Mouse (Mus musculus): Measurements from ENCODE around the gene Xrcc1. TPM values are rescaled to one million over a fixed set of nuclear protein-coding genes. Genes with fewer than 3 reads are reported as not detected.

Gene Xrcc1
- 61.5 and 63.0 TPM in 2 replicates for polyA plus RNA-seq (2016; fragmentation: Nextera tagmentation; extraction: Ambion mirVana)

- Histone ChIP-seq H3K27ac (peak within 1 kb of the TSS; percentile 71), H3K4me3 (peak within 1 kb of the TSS; percentile 80), H3K9me3 (replicated peaks) (no peaks in the 10 kb centered on the region), H3K36me3 (peaks cover 28% of the 10 kb centered on the region), H3K9ac (peak within 1 kb of the TSS; percentile 89), H3K4me1 (peaks cover 20% of the 10 kb centered on the region), H3K27me3 (replicated peaks) (no peaks in the 10 kb centered on the region), H3K4me2 (peak within 1 kb of the TSS; percentile 85)
- no peak for ATAC-seq
- 39% methylated on average over 13 of the region's 13 CpGs for WGBS (ENCODE audit: insufficient replicate concordance)
These were observed at the start of gene Xrcc1, which contains the start of gene Pinlyp for GRCm38 (mm10) chr7:24546068-24546614. Gene Xrcc1 (plus strand): TSS chr7:24546289. Gene Pinlyp (minus strand): TSS chr7:24546118.

DNA sequence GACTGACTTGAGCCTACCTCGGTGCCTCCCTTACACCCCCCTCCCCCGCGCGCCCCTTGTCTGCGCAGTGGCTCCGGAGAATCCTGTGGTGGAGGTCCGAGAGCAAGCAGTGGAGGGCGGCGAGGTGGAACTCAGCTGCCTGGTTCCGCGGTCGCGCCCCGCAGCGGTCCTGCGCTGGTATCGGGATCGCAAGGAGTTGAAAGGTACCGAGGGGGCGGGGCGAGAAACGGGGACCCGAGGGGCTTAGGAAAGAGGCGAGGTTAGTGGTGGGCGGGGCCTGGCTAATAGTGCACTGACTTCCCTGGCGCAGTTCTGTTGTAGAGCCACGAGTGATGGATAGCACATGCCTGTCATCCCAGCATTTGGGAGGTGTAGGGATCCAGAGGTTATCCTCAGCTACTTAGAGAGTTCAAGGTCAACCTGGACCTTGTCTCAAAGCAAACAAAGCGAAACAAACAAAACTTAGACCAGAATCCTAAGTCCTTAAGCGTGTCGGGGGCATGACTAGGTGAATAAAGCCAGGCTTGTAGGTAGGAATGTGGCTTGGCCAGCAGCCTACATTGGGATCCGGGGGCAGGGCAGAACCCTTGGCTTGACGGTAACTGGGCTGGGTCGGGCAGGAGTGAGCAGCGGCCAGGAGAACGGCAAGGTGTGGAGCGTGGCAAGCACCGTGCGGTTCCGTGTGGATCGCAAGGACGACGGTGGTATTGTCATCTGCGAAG is 46.1 kb upstream of the Xrcc1 start:
- peaks cover 86% of the 10 kb centered on the region for H3K27me3 ChIP-seq (replicated peaks)
- no peaks in the 10 kb centered on the region for H3K36me3 ChIP-seq
- 9% methylated on average over 43 of the region's 43 CpGs for WGBS (ENCODE audit: insufficient replicate concordance)
- no peak for ATAC-seq
- no peak overlapping the region for H3K27ac ChIP-seq
- peaks cover 21% of the 10 kb centered on the region for H3K4me1 ChIP-seq
- peaks cover 7% of the 10 kb centered on the region; the same call in 1 of the 2 replicates for H3K9me3 ChIP-seq (replicated peaks)
- peak overlapping the region; percentile 18; the same call in 1 of the 2 replicates for H3K4me3 ChIP-seq
- H3K4me2 ChIP-seq: peak overlapping the region; percentile 52
- no peak overlapping the region for H3K9ac ChIP-seq

GRCm38 (mm10) chr7:24500929-24501328 is 45.2 kb upstream of the Xrcc1 start:
- Histone ChIP-seq H3K9ac (no peak overlapping the region), H3K9me3 (replicated peaks) (peaks cover 7% of the 10 kb centered on the region; the same call in 1 of the 2 replicates), H3K4me2 (no peak overlapping the region), H3K36me3 (no peaks in the 10 kb centered on the region), H3K27me3 (replicated peaks) (peaks cover 95% of the 10 kb centered on the region), H3K4me1 (peaks cover 30% of the 10 kb centered on the region), H3K27ac (no peak overlapping the region), H3K4me3 (no peak overlapping the region)
- no peak for ATAC-seq
- WGBS (ENCODE audit: insufficient replicate concordance): 16% methylated on average over 7 of the region's 7 CpGs

- peaks cover 95% of the 10 kb centered on the region for H3K27me3 ChIP-seq (replicated peaks)
These were observed 44.6 kb upstream of the Xrcc1 start for GRCm38 (mm10) chr7:24501492-24501891.

DNA sequence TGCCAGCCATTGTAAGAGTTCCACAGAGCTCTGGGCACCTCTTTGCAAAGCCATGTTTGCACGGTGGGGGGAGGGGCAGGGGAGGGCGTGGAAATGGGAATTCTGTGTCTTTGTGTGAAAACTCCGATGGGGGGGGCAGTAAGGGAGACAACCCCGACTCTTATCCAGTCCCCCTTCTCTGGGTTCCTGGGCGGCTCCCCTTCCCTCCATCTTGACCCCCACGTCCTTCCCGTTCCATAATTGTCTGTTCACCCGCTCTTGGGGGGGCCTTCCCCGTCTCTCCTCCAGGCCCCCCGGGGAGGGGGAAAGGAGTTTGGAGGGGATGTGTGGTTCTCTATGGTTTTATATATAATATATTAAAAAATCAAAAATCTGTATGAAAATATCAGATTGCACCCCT is 42.1 kb upstream of the Xrcc1 start:
- H3K27me3 ChIP-seq (replicated peaks): peaks cover 70% of the 10 kb centered on the region
- H3K4me1 ChIP-seq: peaks cover 53% of the 10 kb centered on the region
- no peaks in the 10 kb centered on the region for H3K36me3 ChIP-seq
- no peak for ATAC-seq
- no peak overlapping the region for H3K9ac ChIP-seq
- peaks cover 7% of the 10 kb centered on the region; the same call in 1 of the 2 replicates for H3K9me3 ChIP-seq (replicated peaks)
- no peak overlapping the region for H3K4me3 ChIP-seq
- H3K4me2 ChIP-seq: peak overlapping the region; percentile 32; the same call in 1 of the 2 replicates
- 9% methylated on average over 8 of the region's 10 CpGs for WGBS (ENCODE audit: insufficient replicate concordance)
- H3K27ac ChIP-seq: no peak overlapping the region

More at GRCm38 (mm10) chr7:24501492-24501891, 44.6 kb upstream of the Xrcc1 start:
- Histone ChIP-seq H3K9ac (no peak overlapping the region), H3K9me3 (replicated peaks) (peaks cover 7% of the 10 kb centered on the region; the same call in 1 of the 2 replicates), H3K4me3 (no peak overlapping the region), H3K4me2 (no peak overlapping the region), H3K36me3 (no peaks in the 10 kb centered on the region), H3K4me1 (peaks cover 36% of the 10 kb centered on the region), H3K27ac (no peak overlapping the region)
- WGBS (ENCODE audit: insufficient replicate concordance): 25% methylated on average over 21 of the region's 21 CpGs
- ATAC-seq: no peak

DNA sequence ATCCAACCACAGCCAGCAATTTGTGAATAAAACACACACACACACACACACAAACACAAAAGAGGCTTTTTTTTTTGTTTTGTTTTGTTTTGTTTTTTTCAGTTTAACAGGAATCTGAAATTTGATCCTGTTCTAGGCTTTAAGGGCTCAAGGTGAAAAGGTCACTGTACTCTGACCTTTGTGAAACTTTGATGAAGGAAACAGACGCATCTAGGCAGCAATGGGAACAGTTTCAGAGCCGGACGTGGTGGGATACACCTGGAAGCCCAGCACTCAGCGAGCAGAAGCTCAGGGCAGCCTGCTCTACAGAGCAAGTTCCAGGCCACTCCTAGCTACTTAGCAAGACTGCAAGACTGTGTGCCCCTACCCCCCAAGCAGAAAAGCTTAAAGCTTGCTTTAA is 41.2 kb upstream of the Xrcc1 start:
- no peak overlapping the region for H3K9ac ChIP-seq
- H3K4me2 ChIP-seq: peak overlapping the region; percentile 32; the same call in 1 of the 2 replicates
- H3K27me3 ChIP-seq (replicated peaks): peaks cover 62% of the 10 kb centered on the region
- ATAC-seq: no peak
- H3K4me1 ChIP-seq: peaks cover 54% of the 10 kb centered on the region
- 16% methylated on average over 4 of the region's 4 CpGs for WGBS (ENCODE audit: insufficient replicate concordance)
- H3K9me3 ChIP-seq (replicated peaks): peaks cover 7% of the 10 kb centered on the region; the same call in 1 of the 2 replicates
- no peaks in the 10 kb centered on the region for H3K36me3 ChIP-seq
- H3K4me3 ChIP-seq: no peak overlapping the region
- H3K27ac ChIP-seq: no peak overlapping the region

- H3K36me3 ChIP-seq: no peaks in the 10 kb centered on the region
- peaks cover 55% of the 10 kb centered on the region for H3K27me3 ChIP-seq (replicated peaks)
- no peak overlapping the region for H3K4me3 ChIP-seq
- no peak for ATAC-seq
- no peak overlapping the region for H3K4me2 ChIP-seq
- peaks cover 6% of the 10 kb centered on the region; the same call in 1 of the 2 replicates for H3K9me3 ChIP-seq (replicated peaks)
- H3K27ac ChIP-seq: no peak overlapping the region
- WGBS (ENCODE audit: insufficient replicate concordance): 48% methylated on average over 15 of the region's 15 CpGs
- H3K9ac ChIP-seq: no peak overlapping the region
- peaks cover 54% of the 10 kb centered on the region for H3K4me1 ChIP-seq
These were observed 40.5 kb upstream of the Xrcc1 start for GRCm38 (mm10) chr7:24505447-24506064.

GRCm38 (mm10) chr7:24506065-24506459 is 40.0 kb upstream of the Xrcc1 start:
- peak overlapping the region; percentile 80 for H3K4me2 ChIP-seq
- WGBS (ENCODE audit: insufficient replicate concordance): 43% methylated on average over 3 of the region's 3 CpGs
- H3K4me1 ChIP-seq: peaks cover 54% of the 10 kb centered on the region

DNA sequence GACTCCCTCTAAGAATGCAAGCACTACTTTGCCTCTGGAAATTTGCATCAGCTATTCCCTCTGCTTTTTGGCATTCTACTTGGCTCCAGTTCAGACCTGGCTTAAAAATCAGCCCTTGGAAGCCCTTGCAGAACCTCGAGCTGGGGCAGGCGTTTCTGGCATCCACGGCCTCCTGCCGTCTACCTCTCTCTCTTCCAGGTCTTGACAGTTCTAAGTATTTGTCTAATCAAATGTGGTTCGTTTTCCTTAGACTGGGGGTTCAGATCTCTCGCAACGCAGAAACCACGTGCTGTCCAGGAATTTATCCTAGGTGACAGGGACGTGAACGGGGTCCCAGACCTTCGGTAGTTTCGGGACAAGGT is 39.6 kb upstream of the Xrcc1 start:
- no peaks in the 10 kb centered on the region for H3K9me3 ChIP-seq (replicated peaks)
- WGBS (ENCODE audit: insufficient replicate concordance): 4% methylated on average over 12 of the region's 12 CpGs
- H3K9ac ChIP-seq: peak overlapping the region; percentile 86
- H3K27ac ChIP-seq: peak overlapping the region; percentile 86
- ATAC-seq: no peak
- peaks cover 52% of the 10 kb centered on the region for H3K4me1 ChIP-seq
- H3K36me3 ChIP-seq: no peaks in the 10 kb centered on the region
- peak overlapping the region; percentile 80 for H3K4me2 ChIP-seq
- H3K4me3 ChIP-seq: peak overlapping the region; percentile 79
- peaks cover 46% of the 10 kb centered on the region for H3K27me3 ChIP-seq (replicated peaks)

More at GRCm38 (mm10) chr7:24506065-24506459, 40.0 kb upstream of the Xrcc1 start:
- no peak for ATAC-seq
- Histone ChIP-seq H3K36me3 (no peaks in the 10 kb centered on the region), H3K9ac (no peak overlapping the region), H3K4me3 (peak overlapping the region; percentile 79), H3K27ac (0 out of 2 replicates have a peak overlapping the region, but pooled peaks have one; percentile 86), H3K27me3 (replicated peaks) (peaks cover 50% of the 10 kb centered on the region), H3K9me3 (replicated peaks) (0 out of 2 replicates have a peak, but pooled peaks cover 1% of the 10 kb centered on the region)

DNA sequence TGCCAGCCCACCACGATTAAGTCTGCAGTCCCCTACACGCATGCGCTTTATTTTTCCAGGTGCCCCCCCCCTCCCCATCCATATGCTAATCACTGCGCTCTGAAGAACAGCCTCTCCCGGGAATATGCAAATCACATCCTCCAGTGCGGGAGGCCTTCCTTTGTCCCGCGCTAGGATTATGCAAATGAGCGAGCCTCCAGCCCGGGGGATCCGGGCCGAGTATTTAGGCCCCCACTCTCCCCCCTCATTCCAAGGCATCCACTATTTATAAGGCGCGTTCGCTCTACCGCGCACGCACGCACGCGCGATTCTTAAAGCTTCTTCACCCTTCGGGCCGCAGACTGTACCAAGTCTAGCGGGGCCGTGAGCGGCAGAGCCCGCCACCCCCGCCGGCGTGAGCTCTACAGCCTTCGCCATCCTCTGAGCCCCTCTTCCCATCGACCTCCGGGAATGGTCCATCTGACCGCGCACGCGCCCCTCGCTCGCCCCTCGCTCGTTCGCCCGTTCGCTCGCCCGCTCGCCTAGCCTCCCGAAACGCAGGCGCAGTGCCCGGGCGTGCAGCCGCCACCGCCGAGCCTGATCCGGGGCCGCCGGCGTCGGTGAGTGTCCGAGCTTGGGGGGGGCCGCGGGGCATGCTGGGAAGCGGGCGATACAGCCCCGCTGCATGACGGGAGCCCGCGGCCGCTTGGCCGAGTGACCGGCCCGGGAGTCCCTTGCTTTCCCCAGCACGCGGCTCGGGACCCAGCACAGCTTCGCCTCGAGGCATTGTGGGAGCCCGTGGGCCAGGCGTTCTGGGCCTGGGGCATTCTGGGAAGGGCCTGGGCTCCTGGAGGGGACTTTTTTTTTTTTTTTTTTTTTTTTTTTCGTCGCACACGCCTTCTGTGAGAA is 39.0 kb upstream of the Xrcc1 start, which contains the start of gene Zfp428:
TSS of gene Zfp428 (plus strand) at position 169 of the 888 bp plus-strand sequence.
- peaks cover 50% of the 10 kb centered on the region for H3K4me1 ChIP-seq
- H3K27ac ChIP-seq: peak within 1 kb of the TSS; percentile 86
- H3K27me3 ChIP-seq (replicated peaks): peaks cover 40% of the 10 kb centered on the region
- under 1% methylated on average over 84 of the region's 84 CpGs for WGBS (ENCODE audit: insufficient replicate concordance)
- H3K4me3 ChIP-seq: peak within 1 kb of the TSS; percentile 79
- peak within 1 kb of the TSS; percentile 86 for H3K9ac ChIP-seq
- ATAC-seq: peak; percentile 79
- no peaks in the 10 kb centered on the region for H3K9me3 ChIP-seq (replicated peaks)
- peak within 1 kb of the TSS; percentile 80 for H3K4me2 ChIP-seq
- H3K36me3 ChIP-seq: no peaks in the 10 kb centered on the region

- no peaks in the 10 kb centered on the region for H3K9me3 ChIP-seq (replicated peaks)
- peak; percentile 14; the same call in 1 of the 2 replicates for ATAC-seq
- peak overlapping the region; percentile 86 for H3K27ac ChIP-seq
- under 1% methylated on average over 20 of the region's 20 CpGs for WGBS (ENCODE audit: insufficient replicate concordance)
- H3K4me1 ChIP-seq: peaks cover 50% of the 10 kb centered on the region
- H3K36me3 ChIP-seq: no peaks in the 10 kb centered on the region
- H3K4me3 ChIP-seq: peak overlapping the region; percentile 79
- peaks cover 33% of the 10 kb centered on the region for H3K27me3 ChIP-seq (replicated peaks)
- H3K9ac ChIP-seq: peak overlapping the region; percentile 86
- peak overlapping the region; percentile 80 for H3K4me2 ChIP-seq
These were observed 38.4 kb upstream of the Xrcc1 start for GRCm38 (mm10) chr7:24507726-24508114.

All from liver, embryonic 12.5 days (tissue).